Mouse (Mus musculus) intestine, embryonic 14.5 days (tissue): ENCODE measurements at regions not wholly inside any gene's neighbourhood (a gene's known extent, or its start where the extent isn't known, plus 50 kb on each side); places are given as distances from the start of the nearest gene placed in this dataset.

Experiments used
- ATAC-seq: fragments of 200-750 bp; cut with Nextera tagmentation; replicated peaks from 2 replicates; pipeline ENCODE4 v1.8.0; 2017; ENCODE audit warnings: low read depth, moderate number of reproducible peaks, moderate TSS enrichment, moderate library complexity; ENCODE audit not compliant: low FRiP score, low TSS enrichment
- DNase-seq: peaks from one replicate; pipeline ENCODE4 v3.0.0-alpha.2; 2018; ENCODE audit warnings: low spot score
- H3K27ac ChIP-seq: fragments of 300-500 bp; sonication (generic); 2 replicates; pipeline ENCODE4 v1.5.1; 2014; ENCODE audit warnings: low read depth, mild to moderate bottlenecking, control low read depth
- H3K27me3 ChIP-seq: fragments of 300-500 bp; sonication (generic); replicated peaks from 2 replicates; pipeline ENCODE4 v1.6.1; 2014; ENCODE audit warnings: low read length, control low read depth; ENCODE audit not compliant: control insufficient read depth, insufficient read depth
- H3K36me3 ChIP-seq: fragments of 300-500 bp; sonication (generic); 2 replicates; pipeline ENCODE4 v1.6.1; 2014; ENCODE audit warnings: low read length, control low read depth; ENCODE audit not compliant: control insufficient read depth, insufficient read depth
- H3K4me1 ChIP-seq: fragments of 300-500 bp; sonication (generic); replicated peaks from 2 replicates; pipeline ENCODE4 v1.6.1; 2014; ENCODE audit warnings: low read length, control low read depth, mixed read lengths; ENCODE audit not compliant: control insufficient read depth, insufficient read depth
- H3K4me2 ChIP-seq: fragments of 300-500 bp; sonication (generic); 2 replicates; pipeline ENCODE4 v1.6.1; 2014; ENCODE audit warnings: low read length
- H3K4me3 ChIP-seq: fragments of 300-500 bp; sonication (generic); 2 replicates; pipeline ENCODE4 v1.5.1; 2014; ENCODE audit warnings: low read depth, low read length, control low read depth, mixed read lengths
- H3K9ac ChIP-seq: fragments of 300-500 bp; sonication (generic); 2 replicates; pipeline ENCODE4 v1.6.1; 2014; ENCODE audit warnings: mild to moderate bottlenecking, low read length
- H3K9me3 ChIP-seq: fragments of 300-500 bp; sonication (generic); 2 replicates; pipeline ENCODE4 v1.6.1; 2016; ENCODE audit warnings: low read length, control low read depth; ENCODE audit not compliant: control insufficient read depth
- WGBS: fragments of 180-500 bp; shearing (Covaris S2); extraction: QIAGEN DNeasy Blood & Tissue Kit; methylation state at CpG from one replicate; pipeline ENCODE4 v1.1.7; 2014; 5-methylcytosine and 5-hydroxymethylcytosine counted together

GRCm38 (mm10) chr10:8998356-8998755 is 112.5 kb upstream of the Sash1 start:
- H3K9me3 ChIP-seq = no peaks in the 10 kb centered on the region
- 34% methylated on average over 2 of the region's 2 CpGs for WGBS
- H3K4me3 ChIP-seq = no peak overlapping the region
- H3K4me2 ChIP-seq = no peak overlapping the region
- no peaks in the 10 kb centered on the region for H3K27me3 ChIP-seq
- H3K27ac ChIP-seq = peak overlapping the region; percentile 57
- no peak overlapping the region for H3K9ac ChIP-seq
- peaks cover 16% of the 10 kb centered on the region; the same call in 1 of the 2 replicates for H3K4me1 ChIP-seq
- ATAC-seq (no peak), DNase-seq (no peak)
- no peaks in the 10 kb centered on the region for H3K36me3 ChIP-seq

GRCm38 (mm10) chr10:8995097-8995496 is 109.2 kb upstream of the Sash1 start:
- no peaks in the 10 kb centered on the region for H3K36me3 ChIP-seq
- no peak overlapping the region for H3K4me2 ChIP-seq
- no peak overlapping the region for H3K4me3 ChIP-seq
- ATAC-seq (no peak), DNase-seq (no peak)
- no peaks in the 10 kb centered on the region for H3K9me3 ChIP-seq
- H3K4me1 ChIP-seq = peaks cover 16% of the 10 kb centered on the region; the same call in 1 of the 2 replicates
- no peak overlapping the region for H3K27ac ChIP-seq
- no peaks in the 10 kb centered on the region for H3K27me3 ChIP-seq
- H3K9ac ChIP-seq = no peak overlapping the region
- 25% methylated on average over 3 of the region's 3 CpGs for WGBS

- Histone ChIP-seq H3K9ac (no peak overlapping the region), H3K4me1 (no peaks in the 10 kb centered on the region), H3K36me3 (no peaks in the 10 kb centered on the region), H3K9me3 (no peaks in the 10 kb centered on the region), H3K4me2 (no peak overlapping the region), H3K27ac (no peak overlapping the region), H3K27me3 (no peaks in the 10 kb centered on the region), H3K4me3 (no peak overlapping the region)
- no peak for DNase-seq
- ATAC-seq = no peak
- 90% methylated on average over 7 of the region's 7 CpGs for WGBS
Measured at GRCm38 (mm10) chr10:8986339-8986738, 100.5 kb upstream of the Sash1 start.

- no peak overlapping the region for H3K27ac ChIP-seq
- H3K36me3 ChIP-seq = no peaks in the 10 kb centered on the region
- no peak overlapping the region for H3K9ac ChIP-seq
- H3K9me3 ChIP-seq = no peaks in the 10 kb centered on the region
- no peak overlapping the region for H3K4me3 ChIP-seq
- 85% methylated on average over 4 of the region's 4 CpGs for WGBS
- H3K4me2 ChIP-seq = no peak overlapping the region
- no peaks in the 10 kb centered on the region for H3K4me1 ChIP-seq
- ATAC-seq = no peak
- no peaks in the 10 kb centered on the region for H3K27me3 ChIP-seq
- no peak for DNase-seq
Measured at GRCm38 (mm10) chr10:8983347-8983746, 97.5 kb upstream of the Sash1 start.

GRCm38 (mm10) chr10:8980568-8980967 is 94.7 kb upstream of the Sash1 start:
- 78% methylated on average over 1 of the region's 1 CpGs for WGBS

GRCm38 (mm10) chr10:8978595-8978994 is 92.7 kb upstream of the Sash1 start:
- ATAC-seq = no peak
- DNase-seq = no peak
- no peak overlapping the region for H3K4me2 ChIP-seq
- H3K36me3 ChIP-seq = no peaks in the 10 kb centered on the region
- H3K9ac ChIP-seq = no peak overlapping the region
- WGBS = 83% methylated on average over 3 of the region's 3 CpGs
- no peak overlapping the region for H3K4me3 ChIP-seq
- no peaks in the 10 kb centered on the region for H3K27me3 ChIP-seq
- no peaks in the 10 kb centered on the region; the same call in 1 of the 2 replicates for H3K4me1 ChIP-seq
- H3K9me3 ChIP-seq = no peaks in the 10 kb centered on the region
- no peak overlapping the region for H3K27ac ChIP-seq

More at GRCm38 (mm10) chr10:8980568-8980967, 94.7 kb upstream of the Sash1 start:
- no peaks in the 10 kb centered on the region for H3K36me3 ChIP-seq
- no peaks in the 10 kb centered on the region for H3K27me3 ChIP-seq
- no peak overlapping the region for H3K4me2 ChIP-seq
- DNase-seq (no peak), ATAC-seq (no peak)
- H3K9me3 ChIP-seq = no peaks in the 10 kb centered on the region
- no peak overlapping the region for H3K4me3 ChIP-seq
- no peak overlapping the region for H3K9ac ChIP-seq
- no peaks in the 10 kb centered on the region for H3K4me1 ChIP-seq
- H3K27ac ChIP-seq = no peak overlapping the region

- no peak overlapping the region for H3K27ac ChIP-seq
Measured at GRCm38 (mm10) chr10:8973934-8974333, 88.1 kb upstream of the Sash1 start.

GRCm38 (mm10) chr10:8972789-8973551 is 87.1 kb upstream of the Sash1 start:
- H3K27ac ChIP-seq = peak overlapping the region; percentile 30; the same call in 1 of the 2 replicates
- H3K4me1 ChIP-seq = peaks cover 31% of the 10 kb centered on the region
- ATAC-seq (peak; percentile 81), DNase-seq (peak; percentile 67)
- H3K9ac ChIP-seq = no peak overlapping the region
- H3K4me3 ChIP-seq = no peak overlapping the region
- WGBS = 36% methylated on average over 8 of the region's 8 CpGs
- H3K27me3 ChIP-seq = no peaks in the 10 kb centered on the region
- H3K9me3 ChIP-seq = no peaks in the 10 kb centered on the region
- H3K4me2 ChIP-seq = no peak overlapping the region
- H3K36me3 ChIP-seq = no peaks in the 10 kb centered on the region

More at GRCm38 (mm10) chr10:8973934-8974333, 88.1 kb upstream of the Sash1 start:
- Histone ChIP-seq H3K9me3 (no peaks in the 10 kb centered on the region), H3K4me2 (no peak overlapping the region), H3K4me3 (no peak overlapping the region), H3K4me1 (peaks cover 22% of the 10 kb centered on the region), H3K9ac (no peak overlapping the region), H3K36me3 (no peaks in the 10 kb centered on the region), H3K27me3 (no peaks in the 10 kb centered on the region)
- WGBS = 71% methylated on average over 1 of the region's 1 CpGs
- ATAC-seq (0 out of 2 replicates have a peak, but pooled peaks have one; percentile 32), DNase-seq (no peak)

- no peak for ATAC-seq
- H3K9ac ChIP-seq = no peak overlapping the region
Measured at GRCm38 (mm10) chr10:8970807-8971206, 84.9 kb upstream of the Sash1 start.

More at GRCm38 (mm10) chr10:8970807-8971206, 84.9 kb upstream of the Sash1 start:
- Histone ChIP-seq H3K9me3 (no peaks in the 10 kb centered on the region), H3K36me3 (no peaks in the 10 kb centered on the region), H3K4me3 (no peak overlapping the region), H3K27me3 (no peaks in the 10 kb centered on the region), H3K4me1 (peaks cover 36% of the 10 kb centered on the region), H3K4me2 (no peak overlapping the region), H3K27ac (no peak overlapping the region)
- WGBS = 77% methylated on average over 3 of the region's 3 CpGs
- no peak for DNase-seq
